Mouse (Mus musculus): ENCODE measurements at regions not wholly inside any gene's neighbourhood (a gene's known extent, or its start where the extent isn't known, plus 50 kb on each side); places are given as distances from the start of the nearest gene placed in this dataset.

DNA sequence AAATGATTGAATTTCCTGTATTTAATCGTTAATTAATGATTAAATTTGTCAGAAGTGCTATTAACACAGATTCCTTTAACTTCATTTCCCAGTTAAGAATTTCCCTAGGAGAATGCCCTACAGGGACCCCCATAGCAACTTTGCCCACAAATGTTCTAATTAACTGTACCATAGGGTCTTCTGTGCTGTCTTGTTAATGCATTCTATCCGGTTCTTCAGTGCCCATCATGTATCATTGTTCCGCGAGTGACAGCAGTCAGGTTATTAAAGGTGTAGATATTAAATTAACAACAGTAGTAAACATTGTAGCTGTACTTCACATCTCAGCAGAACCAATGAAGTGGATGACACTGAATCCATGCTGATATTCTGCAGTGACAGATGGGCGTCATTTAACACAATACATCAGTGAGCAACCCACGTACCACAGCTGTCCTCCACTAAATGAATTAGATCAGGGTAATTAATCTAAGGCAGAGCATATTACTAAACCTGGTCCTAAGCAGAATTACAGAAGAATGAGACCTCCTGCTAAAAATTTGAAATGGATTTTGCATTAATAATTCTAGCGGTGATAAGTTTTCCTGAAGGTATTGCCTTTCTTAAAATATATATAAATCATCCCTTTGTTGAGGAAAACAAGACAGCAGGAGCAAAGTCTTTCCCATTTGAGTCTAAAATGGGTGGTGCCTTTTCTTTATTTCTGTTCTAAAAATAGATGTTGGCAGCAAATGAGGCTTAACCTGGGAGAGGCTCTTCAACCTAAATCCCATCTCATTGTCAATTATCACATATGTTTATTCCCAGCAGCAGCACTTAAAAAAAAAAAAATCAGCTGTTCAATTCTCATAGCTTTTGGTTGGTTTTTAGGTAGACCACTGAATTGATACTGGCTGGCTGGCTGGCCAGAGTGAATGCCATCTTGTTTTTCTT, 872.3 kb downstream of the Nxph1 start:
- ATAC-seq: no peak

DNA sequence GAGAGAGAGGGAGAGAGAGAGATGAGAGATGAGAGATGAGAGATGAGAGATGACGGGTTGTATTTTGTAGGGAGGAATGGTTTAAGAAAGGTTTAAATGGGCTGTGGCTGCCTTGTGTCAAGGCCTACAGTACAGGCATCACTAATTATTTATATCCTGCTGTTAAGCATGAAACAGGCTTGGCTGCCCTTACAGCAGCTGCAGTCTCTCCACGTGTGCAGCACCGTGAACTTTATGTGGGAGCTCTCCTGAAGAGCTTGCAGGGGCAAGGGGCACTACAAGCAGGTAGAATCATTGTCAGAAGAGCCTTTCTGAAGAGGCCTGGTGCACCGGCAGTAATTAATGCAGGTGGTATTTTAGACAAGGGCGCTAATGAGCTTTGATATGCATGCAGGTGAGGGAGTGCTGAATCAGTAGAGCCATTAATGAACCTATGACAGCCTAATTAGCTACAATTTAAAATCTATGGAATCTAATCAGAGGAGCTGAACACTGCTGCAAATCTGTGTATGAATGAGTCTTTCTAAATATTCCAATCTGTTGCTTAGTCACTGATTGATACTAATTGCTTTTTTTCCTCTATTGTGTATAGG, 886.7 kb downstream of the Nxph1 start:
- ATAC-seq: no peak

- ATAC-seq: no peak
These were observed 894.2 kb downstream of the Nxph1 start for GRCm38 (mm10) chr6:9842391-9842790.

- peak; percentile 100 for ATAC-seq
These were observed 941.6 kb downstream of the Nxph1 start for GRCm38 (mm10) chr6:9889853-9890252.

Measured in inflammation-experienced regulatory T-cells, adult 6 months (primary cell).